Mouse (Mus musculus): ENCODE measurements around the gene Fam206a. TPM values are rescaled to one million over a fixed set of nuclear protein-coding genes. Genes with fewer than 3 reads are reported as not detected.
A peak's percentile ranks its signal among the peaks of the same experiment; 100 is the strongest.

Fam206a gene
- 17.8 and 19.0 TPM in 2 replicates for polyA plus RNA-seq (2014; fragmentation: Nextera tagmentation; extraction: Ambion mirVana)

DNA sequence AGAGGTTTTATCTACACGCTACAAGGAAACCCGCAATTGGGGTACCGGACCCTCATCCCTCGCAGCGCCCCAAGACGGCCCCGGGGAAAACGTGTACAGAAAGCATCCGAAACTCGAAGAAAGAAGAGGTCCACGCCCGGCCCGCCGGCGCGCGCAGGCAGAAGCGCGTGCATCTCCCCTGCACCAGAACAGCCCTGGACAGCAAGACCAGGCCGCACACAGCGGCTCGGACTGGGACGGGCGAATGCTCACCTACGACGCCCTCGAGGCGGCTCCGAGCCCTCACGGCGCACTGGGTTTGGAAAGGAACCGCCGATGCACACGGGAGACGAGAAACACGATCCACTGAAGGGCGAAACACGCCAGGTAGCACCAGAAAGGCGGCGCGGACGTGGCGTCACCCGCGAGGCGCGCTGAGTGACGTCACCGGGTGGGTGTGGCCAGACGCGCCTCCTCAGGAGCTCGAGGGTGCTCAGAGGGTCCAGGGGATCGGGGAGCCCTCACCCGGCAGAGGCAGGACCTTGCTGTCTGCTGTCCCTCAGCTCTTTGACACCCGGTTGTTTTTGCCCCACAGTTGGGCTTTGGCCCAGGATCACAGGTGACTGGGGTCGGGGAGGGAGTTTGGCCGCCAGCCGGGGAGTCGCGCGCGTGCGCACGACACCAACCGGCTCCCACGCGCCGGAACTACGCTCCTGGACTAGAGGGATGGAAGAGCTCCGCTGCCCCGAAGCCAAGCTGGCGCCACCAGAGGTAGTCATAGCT is at the start of gene Fam206a, which contains the start of gene Elp1:
Gene Fam206a, plus strand, starts transcription at position 439 of the 762 bp plus-strand sequence.
Gene Elp1, minus strand, starts transcription at position 425 of the 762 bp plus-strand sequence.
- H3K27ac ChIP-seq (ENCODE audit: low read depth, low read length) = peak within 1 kb of the TSS; percentile 82
- peak within 1 kb of the TSS; percentile 84 for H3K9ac ChIP-seq (replicated peaks; ENCODE audit: low read depth, low read length)
- H3K4me3 ChIP-seq (ENCODE audit: low read depth, low read length) = peak within 1 kb of the TSS; percentile 97
- peaks cover 20% of the 10 kb centered on the region for H3K4me1 ChIP-seq (ENCODE audit: control insufficient read depth, insufficient read depth, low read length)
- H3K36me3 ChIP-seq (ENCODE audit: control insufficient read depth, insufficient read depth, low read length) = peaks cover 27% of the 10 kb centered on the region
- under 1% methylated on average over 72 of the region's 72 CpGs for WGBS
- peak; percentile 97 for ATAC-seq (ENCODE audit: low read depth)
- H3K9me3 ChIP-seq (ENCODE audit: control insufficient read depth, low read length) = no peaks in the 10 kb centered on the region
- peak within 1 kb of the TSS; percentile 70 for H3K4me2 ChIP-seq (ENCODE audit: low read depth, low read length)
- H3K27me3 ChIP-seq (ENCODE audit: control insufficient read depth, insufficient read depth, low read length) = no peaks in the 10 kb centered on the region

DNA sequence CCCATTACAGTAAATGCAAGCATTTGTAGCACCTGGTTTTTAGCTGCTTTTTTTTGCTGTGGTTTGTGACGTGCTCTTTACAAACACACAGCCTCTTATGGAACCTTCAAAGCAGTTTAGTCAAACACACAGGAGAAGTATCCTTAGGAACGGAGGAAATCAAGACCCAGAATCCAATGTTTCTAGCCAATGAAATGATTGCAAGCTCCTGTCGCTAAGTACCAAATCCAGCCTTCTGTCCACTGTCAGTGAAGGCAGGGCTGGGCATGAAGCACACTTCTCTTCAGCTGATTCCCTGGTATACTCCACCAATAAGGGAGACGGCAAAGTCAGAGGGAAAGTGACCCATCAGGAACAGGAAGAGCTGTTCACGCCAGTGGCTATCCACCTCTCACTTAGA is 46.1 kb upstream of the Fam206a start:
- no peak for ATAC-seq (ENCODE audit: low read depth)

DNA sequence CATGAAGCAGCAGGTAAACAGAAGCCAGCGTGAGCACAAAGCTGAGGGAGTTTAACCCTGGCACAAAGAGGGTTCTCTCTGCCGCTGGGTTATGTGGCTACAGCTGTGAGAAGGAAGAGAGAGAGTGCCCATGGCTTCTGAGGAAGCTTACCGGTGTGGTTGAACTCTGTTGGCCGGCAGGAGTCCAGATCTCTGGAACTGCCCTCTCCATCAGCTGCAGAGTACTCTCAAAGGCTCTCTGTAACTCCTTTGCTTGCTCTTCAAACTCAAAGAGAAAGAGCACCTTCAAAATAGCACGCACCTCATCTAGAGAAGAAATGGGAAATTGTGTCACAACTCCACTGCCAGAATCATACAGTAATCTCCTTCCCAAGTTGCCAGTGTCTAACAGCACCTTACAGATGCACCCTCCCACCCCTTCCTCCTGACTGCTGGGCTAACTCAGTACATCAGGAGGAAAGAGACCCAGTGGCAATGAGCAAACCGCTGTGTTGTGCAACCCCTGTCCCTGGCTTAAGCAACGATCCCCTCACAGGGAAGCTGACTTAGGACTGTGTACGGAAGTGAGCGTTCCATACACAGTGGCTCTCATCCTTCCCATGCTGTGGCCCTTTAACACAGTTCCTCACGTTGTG is 45.1 kb upstream of the Fam206a start:
- Histone ChIP-seq H3K9ac (replicated peaks; ENCODE audit: low read depth, low read length) (no peak overlapping the region), H3K4me2 (ENCODE audit: low read depth, low read length) (no peak overlapping the region), H3K4me1 (ENCODE audit: control insufficient read depth, insufficient read depth, low read length) (no peaks in the 10 kb centered on the region), H3K4me3 (ENCODE audit: low read depth, low read length) (no peak overlapping the region), H3K9me3 (ENCODE audit: control insufficient read depth, low read length) (no peaks in the 10 kb centered on the region), H3K36me3 (ENCODE audit: control insufficient read depth, insufficient read depth, low read length) (peaks cover 68% of the 10 kb centered on the region), H3K27me3 (ENCODE audit: control insufficient read depth, insufficient read depth, low read length) (no peaks in the 10 kb centered on the region), H3K27ac (ENCODE audit: low read depth, low read length) (no peak overlapping the region)
- ATAC-seq (ENCODE audit: low read depth) = no peak
- WGBS = 95% methylated on average over 10 of the region's 10 CpGs

More for the DNA sequence above, 46.1 kb upstream of the Fam206a start:
- no peak overlapping the region for H3K4me3 ChIP-seq (ENCODE audit: low read depth, low read length)
- H3K36me3 ChIP-seq (ENCODE audit: control insufficient read depth, insufficient read depth, low read length) = peaks cover 75% of the 10 kb centered on the region
- H3K4me2 ChIP-seq (ENCODE audit: low read depth, low read length) = no peak overlapping the region
- no peaks in the 10 kb centered on the region for H3K4me1 ChIP-seq (ENCODE audit: control insufficient read depth, insufficient read depth, low read length)
- 96% methylated on average over 5 of the region's 5 CpGs for WGBS
- H3K27me3 ChIP-seq (ENCODE audit: control insufficient read depth, insufficient read depth, low read length) = no peaks in the 10 kb centered on the region
- H3K9ac ChIP-seq (replicated peaks; ENCODE audit: low read depth, low read length) = no peak overlapping the region
- H3K9me3 ChIP-seq (ENCODE audit: control insufficient read depth, low read length) = no peaks in the 10 kb centered on the region
- H3K27ac ChIP-seq (ENCODE audit: low read depth, low read length) = no peak overlapping the region

DNA sequence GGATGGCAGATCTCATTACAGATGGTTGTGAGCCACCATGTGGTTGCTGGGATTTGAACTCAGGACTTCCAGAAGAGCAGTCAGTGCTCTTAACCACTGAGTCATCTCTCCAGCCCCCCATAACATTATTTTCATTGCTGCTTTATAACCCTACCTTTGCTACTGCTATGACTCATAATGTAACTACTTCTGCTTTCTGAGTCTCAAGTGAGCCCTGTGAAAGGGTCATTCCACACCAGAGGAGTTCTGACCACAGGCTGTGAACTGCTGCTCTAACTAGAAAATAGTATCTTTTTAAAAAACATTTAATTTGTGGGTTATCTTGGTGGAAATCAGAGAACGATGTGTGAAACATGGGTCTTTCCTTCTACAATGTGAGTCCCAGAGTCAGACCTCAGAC is 44.5 kb upstream of the Fam206a start:
- Histone ChIP-seq H3K4me3 (ENCODE audit: low read depth, low read length) (no peak overlapping the region), H3K27ac (ENCODE audit: low read depth, low read length) (no peak overlapping the region), H3K36me3 (ENCODE audit: control insufficient read depth, insufficient read depth, low read length) (peaks cover 72% of the 10 kb centered on the region), H3K9me3 (ENCODE audit: control insufficient read depth, low read length) (no peaks in the 10 kb centered on the region), H3K27me3 (ENCODE audit: control insufficient read depth, insufficient read depth, low read length) (no peaks in the 10 kb centered on the region), H3K9ac (replicated peaks; ENCODE audit: low read depth, low read length) (no peak overlapping the region), H3K4me2 (ENCODE audit: low read depth, low read length) (no peak overlapping the region), H3K4me1 (ENCODE audit: control insufficient read depth, insufficient read depth, low read length) (no peaks in the 10 kb centered on the region)
- ATAC-seq (ENCODE audit: low read depth) = no peak
- WGBS = 98% methylated on average over 1 of the region's 1 CpGs

DNA sequence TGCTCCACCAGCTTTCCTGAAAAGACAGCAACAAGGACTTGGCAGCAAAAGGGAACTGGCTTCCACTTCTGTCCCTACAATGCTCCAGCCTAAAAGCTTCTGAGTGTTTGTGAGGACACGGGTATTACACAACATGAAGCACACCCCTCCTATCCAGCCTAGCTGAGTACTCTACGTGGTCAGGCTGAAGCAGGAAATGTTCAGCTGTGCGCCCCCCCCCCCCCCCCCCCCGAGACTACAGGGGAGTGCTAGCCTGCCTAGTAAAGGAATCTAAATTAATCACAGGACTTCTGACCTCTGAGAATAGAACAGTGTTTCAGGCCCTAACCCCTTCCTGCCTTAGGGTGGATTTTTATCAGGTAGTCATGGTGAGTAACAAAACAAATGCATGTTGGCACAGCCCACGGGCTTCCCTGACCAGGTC is 34.3 kb upstream of the Fam206a start:
- no peak for ATAC-seq (ENCODE audit: low read depth)
- 81% methylated on average over 5 of the region's 5 CpGs for WGBS
- no peaks in the 10 kb centered on the region for H3K4me1 ChIP-seq (ENCODE audit: control insufficient read depth, insufficient read depth, low read length)
- H3K27me3 ChIP-seq (ENCODE audit: control insufficient read depth, insufficient read depth, low read length) = no peaks in the 10 kb centered on the region
- H3K27ac ChIP-seq (ENCODE audit: low read depth, low read length) = no peak overlapping the region
- peaks cover 74% of the 10 kb centered on the region for H3K36me3 ChIP-seq (ENCODE audit: control insufficient read depth, insufficient read depth, low read length)
- H3K9ac ChIP-seq (replicated peaks; ENCODE audit: low read depth, low read length) = no peak overlapping the region
- H3K4me2 ChIP-seq (ENCODE audit: low read depth, low read length) = no peak overlapping the region
- no peaks in the 10 kb centered on the region for H3K9me3 ChIP-seq (ENCODE audit: control insufficient read depth, low read length)
- no peak overlapping the region for H3K4me3 ChIP-seq (ENCODE audit: low read depth, low read length)

DNA sequence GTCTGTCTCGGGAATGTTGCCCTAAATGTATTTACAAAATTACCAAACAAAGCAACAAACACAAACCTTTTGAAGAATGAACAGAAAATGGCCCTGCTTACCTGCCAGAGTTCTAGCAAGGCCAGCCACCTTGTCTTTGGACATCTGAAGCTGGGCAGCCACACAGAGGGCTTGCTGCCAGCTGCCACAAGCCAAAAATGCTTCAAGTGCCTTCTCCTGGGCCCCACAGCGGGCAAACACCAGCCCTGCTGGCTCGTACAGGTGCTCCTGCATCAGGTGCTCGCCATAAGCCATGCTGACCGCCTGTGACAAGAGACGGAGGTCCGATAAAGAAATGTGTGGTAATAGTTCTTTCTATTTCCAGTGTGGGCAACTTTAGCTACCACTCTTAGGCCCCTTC is 33.2 kb upstream of the Fam206a start:
- Histone ChIP-seq H3K4me1 (ENCODE audit: control insufficient read depth, insufficient read depth, low read length) (no peaks in the 10 kb centered on the region), H3K27me3 (ENCODE audit: control insufficient read depth, insufficient read depth, low read length) (no peaks in the 10 kb centered on the region), H3K4me2 (ENCODE audit: low read depth, low read length) (no peak overlapping the region), H3K4me3 (ENCODE audit: low read depth, low read length) (no peak overlapping the region), H3K27ac (ENCODE audit: low read depth, low read length) (no peak overlapping the region), H3K9me3 (ENCODE audit: control insufficient read depth, low read length) (no peaks in the 10 kb centered on the region), H3K36me3 (ENCODE audit: control insufficient read depth, insufficient read depth, low read length) (peaks cover 79% of the 10 kb centered on the region), H3K9ac (replicated peaks; ENCODE audit: low read depth, low read length) (no peak overlapping the region)
- ATAC-seq (ENCODE audit: low read depth) = no peak
- 96% methylated on average over 7 of the region's 7 CpGs for WGBS

DNA sequence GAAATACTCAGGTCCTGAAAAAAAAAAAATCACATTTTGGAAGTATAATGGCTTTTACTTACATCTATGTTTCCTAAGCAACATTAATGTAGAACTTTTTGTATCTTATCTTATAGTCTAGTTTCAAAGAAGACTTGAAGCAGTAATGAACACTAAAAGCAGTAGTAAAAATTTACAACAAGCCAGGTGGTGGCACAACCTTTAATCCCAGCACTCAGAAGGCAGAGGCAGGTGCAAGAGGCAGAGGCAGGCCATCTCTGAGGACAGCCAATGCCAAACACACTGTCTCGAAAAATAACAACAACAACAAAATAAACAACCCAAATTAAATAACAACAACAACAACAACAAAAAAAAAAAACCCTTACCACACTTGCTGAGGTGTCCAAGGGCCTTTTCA is 31.1 kb upstream of the Fam206a start:
- Histone ChIP-seq H3K9ac (replicated peaks; ENCODE audit: low read depth, low read length) (no peak overlapping the region), H3K4me1 (ENCODE audit: control insufficient read depth, insufficient read depth, low read length) (no peaks in the 10 kb centered on the region), H3K4me3 (ENCODE audit: low read depth, low read length) (no peak overlapping the region), H3K36me3 (ENCODE audit: control insufficient read depth, insufficient read depth, low read length) (peaks cover 78% of the 10 kb centered on the region), H3K9me3 (ENCODE audit: control insufficient read depth, low read length) (no peaks in the 10 kb centered on the region), H3K27ac (ENCODE audit: low read depth, low read length) (no peak overlapping the region), H3K4me2 (ENCODE audit: low read depth, low read length) (no peak overlapping the region), H3K27me3 (ENCODE audit: control insufficient read depth, insufficient read depth, low read length) (no peaks in the 10 kb centered on the region)
- 87% methylated on average over 1 of the region's 1 CpGs for WGBS
- no peak for ATAC-seq (ENCODE audit: low read depth)

DNA sequence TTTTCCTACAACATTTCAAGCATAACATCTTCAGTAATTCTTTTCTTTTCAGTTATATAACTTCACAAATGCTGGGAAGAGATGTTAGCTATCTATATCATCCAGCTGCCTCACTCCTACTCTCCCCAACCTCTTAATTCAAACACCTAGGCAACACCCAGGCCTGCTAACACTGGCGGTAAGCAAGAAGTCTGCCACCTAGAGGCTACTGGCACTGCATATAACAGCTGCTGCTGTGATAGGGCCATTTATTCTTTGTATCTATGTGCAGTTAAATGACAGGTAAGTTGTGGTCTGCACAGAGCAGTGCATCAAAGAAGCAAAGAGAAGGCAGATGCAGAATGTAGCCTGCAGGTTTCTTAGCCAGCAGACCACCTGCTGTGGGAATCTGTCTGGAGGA is 10.8 kb upstream of the Fam206a start:
- H3K4me2 ChIP-seq (ENCODE audit: low read depth, low read length) = no peak overlapping the region
- H3K36me3 ChIP-seq (ENCODE audit: control insufficient read depth, insufficient read depth, low read length) = peaks cover 81% of the 10 kb centered on the region
- no peaks in the 10 kb centered on the region for H3K27me3 ChIP-seq (ENCODE audit: control insufficient read depth, insufficient read depth, low read length)
- no peak overlapping the region for H3K4me3 ChIP-seq (ENCODE audit: low read depth, low read length)
- no peak overlapping the region for H3K27ac ChIP-seq (ENCODE audit: low read depth, low read length)
- H3K9me3 ChIP-seq (ENCODE audit: control insufficient read depth, low read length) = no peaks in the 10 kb centered on the region
- ATAC-seq (ENCODE audit: low read depth) = peak; percentile 46; the same call in 1 of the 2 replicates
- 61% methylated on average over 1 of the region's 1 CpGs for WGBS
- no peak overlapping the region for H3K9ac ChIP-seq (replicated peaks; ENCODE audit: low read depth, low read length)
- H3K4me1 ChIP-seq (ENCODE audit: control insufficient read depth, insufficient read depth, low read length) = no peaks in the 10 kb centered on the region

DNA sequence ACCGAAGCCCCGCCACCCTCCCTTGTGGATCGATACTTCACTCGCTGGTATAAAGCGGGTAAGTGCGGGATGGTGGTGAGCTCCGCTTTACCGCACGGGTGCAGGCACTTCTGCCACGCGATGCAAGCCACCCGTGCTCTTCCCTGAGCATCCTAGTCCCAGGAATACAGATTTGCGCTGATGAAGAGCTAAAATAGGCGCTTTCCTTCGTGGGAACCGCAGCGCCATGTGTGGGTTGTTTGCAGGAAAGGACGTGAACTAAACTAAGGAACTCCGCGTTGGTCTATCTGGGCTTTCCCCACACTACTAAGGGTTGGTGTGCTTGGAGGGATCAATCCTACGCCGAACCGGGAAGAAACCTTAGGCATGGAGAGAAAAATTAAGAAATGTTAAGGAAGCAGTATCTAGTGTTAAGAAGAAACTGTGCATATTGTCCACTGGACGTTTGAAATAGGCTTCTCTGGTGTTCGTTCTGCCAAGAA is 565 bp downstream of the Fam206a start:
- H3K27me3 ChIP-seq (ENCODE audit: control insufficient read depth, insufficient read depth, low read length) = no peaks in the 10 kb centered on the region
- ATAC-seq (ENCODE audit: low read depth) = peak; percentile 38; the same call in 1 of the 2 replicates
- peaks cover 20% of the 10 kb centered on the region for H3K4me1 ChIP-seq (ENCODE audit: control insufficient read depth, insufficient read depth, low read length)
- no peaks in the 10 kb centered on the region for H3K9me3 ChIP-seq (ENCODE audit: control insufficient read depth, low read length)
- H3K4me3 ChIP-seq (ENCODE audit: low read depth, low read length) = peak overlapping the region; percentile 97
- 4% methylated on average over 25 of the region's 25 CpGs for WGBS
- H3K4me2 ChIP-seq (ENCODE audit: low read depth, low read length) = peak overlapping the region; percentile 67
- H3K36me3 ChIP-seq (ENCODE audit: control insufficient read depth, insufficient read depth, low read length) = peaks cover 21% of the 10 kb centered on the region
- H3K27ac ChIP-seq (ENCODE audit: low read depth, low read length) = peak overlapping the region; percentile 82
- H3K9ac ChIP-seq (replicated peaks; ENCODE audit: low read depth, low read length) = peak overlapping the region; percentile 84

Measured in neural tube, embryonic 14.5 days (tissue).